Mouse (Mus musculus): ENCODE results near the gene Irak1.

DNA sequence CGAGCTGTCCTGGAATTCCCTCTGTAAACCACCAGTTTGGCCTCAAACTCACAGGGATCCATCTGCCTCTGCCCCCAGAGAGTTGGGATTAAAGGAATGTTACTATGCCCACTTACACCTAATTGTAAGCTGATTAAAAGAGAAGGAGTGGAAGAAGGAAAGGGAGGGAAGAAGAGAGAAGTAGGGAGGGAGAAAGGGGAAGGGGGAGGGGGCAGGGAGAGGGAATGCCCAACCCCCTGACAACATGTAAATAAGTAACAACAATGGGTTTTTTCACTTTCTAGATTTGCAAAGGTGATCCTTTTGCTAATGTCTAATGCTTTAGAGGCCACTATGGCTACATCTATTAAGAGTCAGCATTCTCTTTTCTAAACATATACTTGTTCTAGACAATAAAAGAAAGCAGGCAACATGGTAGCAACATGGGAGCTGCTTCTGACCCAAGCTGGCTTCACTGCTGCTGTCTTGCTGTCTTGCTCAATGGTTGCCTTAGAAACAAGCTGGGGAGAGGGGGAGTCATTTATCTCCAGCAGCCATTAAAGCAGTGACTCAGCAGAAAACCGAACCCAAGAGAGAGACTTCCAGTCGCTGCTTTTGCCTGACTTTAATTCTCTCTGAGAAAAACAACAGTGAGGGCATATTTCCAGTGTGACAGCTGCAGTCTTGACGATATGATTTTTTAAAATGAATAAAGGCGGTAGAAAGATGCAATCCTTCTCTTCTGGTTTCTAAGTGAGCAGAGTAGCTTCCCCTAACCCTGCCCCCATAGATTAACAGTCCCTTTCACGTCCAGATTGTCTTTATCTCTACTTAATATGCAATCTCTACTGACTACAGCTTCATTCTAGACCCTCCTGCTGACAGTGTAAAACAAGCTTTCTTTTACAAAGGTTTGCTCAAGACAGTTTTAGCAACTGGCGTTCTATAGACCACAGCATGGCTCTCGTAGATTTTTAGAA, 24.5 kb downstream of the Irak1 start:
- TF ChIP-seq CTCF (IDR thresholded peaks at IDR 0.05; ENCODE audit: low read depth): no peak
- no peak for TF ChIP-seq EP300 (IDR thresholded peaks at IDR 0.05; ENCODE audit: low read depth)

Data from heart, postnatal 0 days (tissue).